Mouse (Mus musculus) intestine, embryonic 16.5 days (tissue): Measurements from ENCODE around the gene Tnip1. TPM values are rescaled to one million over a fixed set of nuclear protein-coding genes. Genes with fewer than 3 reads are reported as not detected.
A peak's percentile ranks its signal among the peaks of the same experiment; 100 is the strongest.

Experiments used
- ATAC-seq: fragments of 200-750 bp; cut with Nextera tagmentation; 2 replicates; pipeline ENCODE4 v1.8.0; 2017; ENCODE audit warnings: moderate TSS enrichment, moderate library complexity
- H3K27ac ChIP-seq: fragments of 300-500 bp; sonication (generic); 2 replicates; pipeline ENCODE4 v1.5.1; 2014; ENCODE audit warnings: mild to moderate bottlenecking, low read length
- H3K27me3 ChIP-seq: fragments of 300-500 bp; sonication (generic); replicated peaks from 2 replicates; pipeline ENCODE4 v1.6.1; 2014; ENCODE audit warnings: low read length, control low read depth, mixed read lengths; ENCODE audit not compliant: control insufficient read depth, insufficient read depth
- H3K36me3 ChIP-seq: fragments of 300-500 bp; sonication (generic); 2 replicates; pipeline ENCODE4 v1.6.1; 2014; ENCODE audit warnings: low read length, control low read depth; ENCODE audit not compliant: control insufficient read depth, insufficient read depth
- H3K4me1 ChIP-seq: fragments of 300-500 bp; sonication (generic); 2 replicates; pipeline ENCODE4 v1.6.1; 2014; ENCODE audit warnings: low read length, control low read depth, mixed read lengths; ENCODE audit not compliant: control insufficient read depth, insufficient read depth
- H3K4me2 ChIP-seq: fragments of 300-500 bp; sonication (generic); 2 replicates; pipeline ENCODE4 v1.6.1; 2014; ENCODE audit warnings: low read depth, low read length, control low read depth
- H3K4me3 ChIP-seq: fragments of 300-500 bp; sonication (generic); 2 replicates; pipeline ENCODE4 v1.5.1; 2014; ENCODE audit warnings: mild to moderate bottlenecking, low read length
- H3K9ac ChIP-seq: fragments of 300-500 bp; sonication (generic); 2 replicates; pipeline ENCODE4 v1.6.1; 2014; ENCODE audit warnings: low read depth, low read length
- H3K9me3 ChIP-seq: fragments of 300-500 bp; sonication (generic); 2 replicates; pipeline ENCODE4 v1.6.1; 2016; ENCODE audit warnings: low read length, control low read depth; ENCODE audit not compliant: control insufficient read depth
- WGBS: fragments of 180-500 bp; shearing (Covaris S2); extraction: QIAGEN DNeasy Blood & Tissue Kit; methylation state at CpG from one replicate; pipeline ENCODE4 v1.1.7; 2014; 5-methylcytosine and 5-hydroxymethylcytosine counted together
- polyA plus RNA-seq: library from polyadenylated mRNA; unstranded; fragments of >200 nt; fragmentation: Nextera tagmentation; extraction: Ambion mirVana; gene quantifications from 2 replicates; pipeline ENCODE4 v1.2.1, GENCODE M21; 2015

Tnip1 gene
- polyA plus RNA-seq, 1 experiment from 2014 or later: 27.2 TPM

DNA sequence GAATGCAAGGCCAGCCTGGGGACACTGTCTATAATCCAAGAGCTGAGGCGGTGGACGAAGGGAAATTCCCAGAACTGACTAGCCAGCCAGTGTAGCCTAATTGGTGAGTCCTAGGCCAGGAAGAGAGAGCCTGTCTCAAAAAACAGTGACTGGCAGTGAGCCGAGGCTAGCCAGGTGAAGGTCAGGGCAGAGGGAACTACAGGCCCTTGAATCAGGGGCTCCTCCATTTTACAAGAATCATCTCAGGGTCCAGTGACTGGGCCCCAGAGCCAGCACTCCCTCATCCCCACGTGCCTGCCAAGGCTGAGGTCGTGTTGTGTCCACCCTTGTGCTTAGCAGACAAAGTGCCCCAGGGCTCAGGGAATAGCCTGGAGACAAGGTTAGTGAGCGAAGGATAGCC lies 12.0 kb downstream of the Tnip1 start:
- no peak for ATAC-seq
- Histone ChIP-seq H3K4me2 (no peak overlapping the region), H3K27ac (no peak overlapping the region), H3K4me1 (peaks cover 22% of the 10 kb centered on the region), H3K27me3 (no peaks in the 10 kb centered on the region), H3K9ac (no peak overlapping the region), H3K36me3 (0 out of 2 replicates have a peak, but pooled peaks cover 3% of the 10 kb centered on the region), H3K9me3 (no peaks in the 10 kb centered on the region), H3K4me3 (no peak overlapping the region)
- 83% methylated on average over 6 of the region's 6 CpGs for WGBS

- 53% methylated on average over 1 of the region's 1 CpGs for WGBS
These were observed 13.0 kb downstream of the Tnip1 start for GRCm38 (mm10) chr11:54949717-54950116.

DNA sequence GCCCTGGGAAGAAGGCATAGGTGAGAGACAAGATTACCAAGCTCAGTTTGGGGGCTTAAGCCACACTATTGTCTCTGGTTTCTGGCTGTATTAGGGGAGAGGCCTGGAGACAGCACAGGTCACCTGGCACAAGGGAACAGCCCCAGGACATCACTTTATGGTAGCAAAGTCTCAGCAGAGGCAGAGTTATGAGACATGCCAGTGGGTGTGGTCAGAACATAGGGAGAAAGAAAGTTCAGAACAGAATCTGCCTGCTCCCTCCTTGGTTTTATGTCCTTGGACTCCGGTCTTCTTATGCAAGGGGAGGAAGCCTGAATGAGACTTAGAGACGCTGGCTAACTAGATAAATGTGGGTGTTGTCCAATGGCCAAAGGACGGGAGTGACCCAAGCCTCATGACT lies 18.0 kb downstream of the Tnip1 start:
- 63% methylated on average over 3 of the region's 3 CpGs for WGBS
- no peaks in the 10 kb centered on the region for H3K27me3 ChIP-seq

More at GRCm38 (mm10) chr11:54949717-54950116, 13.0 kb downstream of the Tnip1 start:
- peaks cover 17% of the 10 kb centered on the region for H3K4me1 ChIP-seq
- H3K4me3 ChIP-seq: no peak overlapping the region
- no peaks in the 10 kb centered on the region for H3K27me3 ChIP-seq
- H3K9me3 ChIP-seq: no peaks in the 10 kb centered on the region
- ATAC-seq: no peak
- H3K36me3 ChIP-seq: 0 out of 2 replicates have a peak, but pooled peaks cover 3% of the 10 kb centered on the region
- H3K4me2 ChIP-seq: no peak overlapping the region
- H3K27ac ChIP-seq: no peak overlapping the region
- no peak overlapping the region for H3K9ac ChIP-seq

GRCm38 (mm10) chr11:54940056-54940455 lies 22.7 kb downstream of the Tnip1 start:
- Histone ChIP-seq H3K9me3 (no peaks in the 10 kb centered on the region), H3K27ac (no peak overlapping the region), H3K4me1 (peaks cover 34% of the 10 kb centered on the region), H3K4me3 (no peak overlapping the region), H3K9ac (peak overlapping the region; percentile 33; the same call in 1 of the 2 replicates), H3K36me3 (peaks cover 4% of the 10 kb centered on the region; the same call in 1 of the 2 replicates), H3K4me2 (no peak overlapping the region), H3K27me3 (no peaks in the 10 kb centered on the region)
- ATAC-seq: no peak
- WGBS: 84% methylated on average over 7 of the region's 7 CpGs

More for the DNA sequence above, 18.0 kb downstream of the Tnip1 start:
- Histone ChIP-seq H3K4me3 (no peak overlapping the region), H3K36me3 (no peaks in the 10 kb centered on the region), H3K9ac (peak overlapping the region; percentile 31; the same call in 1 of the 2 replicates), H3K4me2 (no peak overlapping the region), H3K9me3 (no peaks in the 10 kb centered on the region), H3K27ac (peak overlapping the region; percentile 86), H3K4me1 (peaks cover 15% of the 10 kb centered on the region)
- ATAC-seq: peak; percentile 88

DNA sequence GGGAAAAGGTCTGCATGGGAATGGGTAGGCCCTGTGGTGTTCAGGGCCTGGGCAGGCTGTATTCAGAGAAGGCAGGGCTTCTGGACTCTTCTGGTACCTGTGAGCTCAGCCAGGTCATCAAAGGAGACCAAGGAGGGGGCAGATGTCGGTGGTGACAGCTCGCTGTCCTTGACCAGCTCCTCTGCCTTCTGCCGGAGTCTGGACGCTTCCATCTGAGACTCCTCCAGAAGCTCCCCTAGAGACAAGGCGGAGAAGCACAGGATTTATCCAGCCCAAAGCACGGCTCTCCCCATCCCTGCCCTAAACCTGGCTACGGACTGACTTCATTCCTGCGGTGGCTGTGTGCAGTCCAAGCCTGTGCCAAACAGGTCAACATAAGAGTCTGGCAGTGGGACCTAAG lies 23.2 kb downstream of the Tnip1 start:
- no peak overlapping the region for H3K9ac ChIP-seq
- H3K27me3 ChIP-seq: no peaks in the 10 kb centered on the region
- WGBS: 81% methylated on average over 8 of the region's 8 CpGs
- peak overlapping the region; percentile 31; the same call in 1 of the 2 replicates for H3K27ac ChIP-seq
- H3K4me3 ChIP-seq: no peak overlapping the region
- H3K9me3 ChIP-seq: no peaks in the 10 kb centered on the region
- peaks cover 4% of the 10 kb centered on the region; the same call in 1 of the 2 replicates for H3K36me3 ChIP-seq
- ATAC-seq: no peak
- peaks cover 32% of the 10 kb centered on the region for H3K4me1 ChIP-seq
- H3K4me2 ChIP-seq: no peak overlapping the region

- Histone ChIP-seq H3K4me2 (no peak overlapping the region), H3K4me1 (peaks cover 22% of the 10 kb centered on the region), H3K4me3 (no peak overlapping the region), H3K9me3 (no peaks in the 10 kb centered on the region), H3K27ac (peak overlapping the region; percentile 73), H3K9ac (0 out of 2 replicates have a peak overlapping the region, but pooled peaks have one; percentile 25), H3K36me3 (peaks cover 13% of the 10 kb centered on the region), H3K27me3 (no peaks in the 10 kb centered on the region)
- ATAC-seq: peak; percentile 54
- 72% methylated on average over 3 of the region's 3 CpGs for WGBS
These were observed 26.0 kb downstream of the Tnip1 start for GRCm38 (mm10) chr11:54936771-54937140.

- peaks cover 22% of the 10 kb centered on the region for H3K4me1 ChIP-seq
- H3K9me3 ChIP-seq: no peaks in the 10 kb centered on the region
- H3K27ac ChIP-seq: peak overlapping the region; percentile 52
- no peak overlapping the region for H3K4me2 ChIP-seq
- H3K9ac ChIP-seq: 0 out of 2 replicates have a peak overlapping the region, but pooled peaks have one; percentile 22
- peaks cover 16% of the 10 kb centered on the region for H3K36me3 ChIP-seq
- no peak overlapping the region for H3K4me3 ChIP-seq
- ATAC-seq: peak; percentile 89
- WGBS: 31% methylated on average over 12 of the region's 12 CpGs
- no peaks in the 10 kb centered on the region for H3K27me3 ChIP-seq
These were observed 26.5 kb downstream of the Tnip1 start for GRCm38 (mm10) chr11:54936035-54936770.

- H3K36me3 ChIP-seq: peaks cover 23% of the 10 kb centered on the region
- no peak overlapping the region for H3K9ac ChIP-seq
- WGBS: 89% methylated on average over 7 of the region's 7 CpGs
- H3K4me2 ChIP-seq: no peak overlapping the region
- peaks cover 19% of the 10 kb centered on the region for H3K4me1 ChIP-seq
- H3K27ac ChIP-seq: no peak overlapping the region
- H3K9me3 ChIP-seq: no peaks in the 10 kb centered on the region
- H3K4me3 ChIP-seq: no peak overlapping the region
- ATAC-seq: no peak
- no peaks in the 10 kb centered on the region for H3K27me3 ChIP-seq
These were observed 28.5 kb downstream of the Tnip1 start for GRCm38 (mm10) chr11:54934198-54934597.

DNA sequence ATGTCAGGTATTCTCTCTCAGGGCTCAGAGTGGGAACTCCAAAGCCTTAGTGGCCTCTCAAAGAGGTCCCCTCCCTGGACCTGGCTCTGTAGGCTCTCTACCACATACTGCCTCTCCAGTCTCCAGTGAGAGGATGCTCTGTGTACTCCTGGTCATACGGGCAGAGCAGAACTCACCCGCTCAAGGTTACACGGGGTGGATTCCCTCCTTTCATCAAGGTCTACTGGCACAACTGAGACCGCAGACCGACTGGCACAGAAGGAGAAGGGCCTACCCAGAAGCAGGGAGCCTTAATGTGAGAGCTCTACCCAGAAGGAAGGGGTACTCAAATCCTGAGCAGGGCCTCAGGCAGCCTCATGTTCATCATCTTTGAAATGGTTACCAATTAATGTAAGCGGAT lies 30.2 kb downstream of the Tnip1 start:
- no peaks in the 10 kb centered on the region for H3K27me3 ChIP-seq
- 94% methylated on average over 6 of the region's 6 CpGs for WGBS
- no peak overlapping the region for H3K4me3 ChIP-seq
- ATAC-seq: no peak
- H3K27ac ChIP-seq: no peak overlapping the region
- H3K9me3 ChIP-seq: no peaks in the 10 kb centered on the region
- no peak overlapping the region for H3K9ac ChIP-seq
- H3K36me3 ChIP-seq: peaks cover 31% of the 10 kb centered on the region
- H3K4me2 ChIP-seq: no peak overlapping the region
- peaks cover 19% of the 10 kb centered on the region for H3K4me1 ChIP-seq
